Mouse (Mus musculus) spleen, postnatal 14 days (tissue): ENCODE results near the gene Gpatch4.

ENCODE experiments used
- DNase-seq, 2 experiments: peaks; one replicate each; pipeline ENCODE4 v3.0.0; 2021 to 2022; ENCODE audit warnings: low spot score in 2 of 2

Gpatch4 gene

GRCm38 (mm10) chr3:88030608-88031395 lies 12.1 kb upstream of the Gpatch4 start:
- no peak for DNase-seq

GRCm38 (mm10) chr3:88033506-88033905 lies 9.4 kb upstream of the Gpatch4 start:
- no peak for DNase-seq

- DNase-seq: no peak
These were observed 7.2 kb upstream of the Gpatch4 start for GRCm38 (mm10) chr3:88035561-88036293.

GRCm38 (mm10) chr3:88049532-88049931 lies 6.6 kb downstream of the Gpatch4 start:
- DNase-seq: no peak

- DNase-seq: no peak
These were observed 14.1 kb downstream of the Gpatch4 start for GRCm38 (mm10) chr3:88057030-88057429.

GRCm38 (mm10) chr3:88057902-88058696 lies 15.2 kb downstream of the Gpatch4 start, which contains the start of gene Naxe:
Naxe (minus strand) TSS chr3:88058495.
- peak; percentile 69 to 75 for DNase-seq

GRCm38 (mm10) chr3:88068386-88068785 lies 25.5 kb downstream of the Gpatch4 start:
- no peak for DNase-seq

- peak; percentile 65 to 78 for DNase-seq
These were observed 28.9 kb downstream of the Gpatch4 start for GRCm38 (mm10) chr3:88071783-88072182.

GRCm38 (mm10) chr3:88073631-88074030 lies 30.7 kb downstream of the Gpatch4 start:
- no peak for DNase-seq

- DNase-seq: no peak
These were observed 31.4 kb downstream of the Gpatch4 start for GRCm38 (mm10) chr3:88074351-88074750.

- no peak for DNase-seq
These were observed 31.9 kb downstream of the Gpatch4 start for GRCm38 (mm10) chr3:88074766-88075165.

GRCm38 (mm10) chr3:88077441-88077840 lies 34.5 kb downstream of the Gpatch4 start:
- no peak for DNase-seq

GRCm38 (mm10) chr3:88078204-88078603 lies 35.3 kb downstream of the Gpatch4 start, which contains the start of gene Ttc24:
Ttc24 (minus strand) TSS chr3:88078304.
- DNase-seq: no peak

- DNase-seq: peak; percentile 64 to 79
These were observed 38.7 kb downstream of the Gpatch4 start, which contains the start of gene Iqgap3 for GRCm38 (mm10) chr3:88081345-88082223. Iqgap3 (plus strand) TSS chr3:88081971.

GRCm38 (mm10) chr3:88082224-88082618 lies 39.3 kb downstream of the Gpatch4 start:
- DNase-seq: no peak

GRCm38 (mm10) chr3:88082663-88083062 lies 39.8 kb downstream of the Gpatch4 start:
- DNase-seq: no peak

GRCm38 (mm10) chr3:88084001-88084400 lies 41.1 kb downstream of the Gpatch4 start:
- no peak for DNase-seq

- DNase-seq: no peak
These were observed 42.6 kb downstream of the Gpatch4 start for GRCm38 (mm10) chr3:88085459-88085858.

- DNase-seq: no peak
These were observed 44.8 kb downstream of the Gpatch4 start for GRCm38 (mm10) chr3:88087688-88088087.

- DNase-seq: no peak
These were observed 47.2 kb downstream of the Gpatch4 start for GRCm38 (mm10) chr3:88090106-88090505.

GRCm38 (mm10) chr3:88090616-88091015 lies 47.7 kb downstream of the Gpatch4 start:
- DNase-seq: no peak
